ENCODE assay signal across 8 mouse cellular contexts in the genomic region with DNA sequence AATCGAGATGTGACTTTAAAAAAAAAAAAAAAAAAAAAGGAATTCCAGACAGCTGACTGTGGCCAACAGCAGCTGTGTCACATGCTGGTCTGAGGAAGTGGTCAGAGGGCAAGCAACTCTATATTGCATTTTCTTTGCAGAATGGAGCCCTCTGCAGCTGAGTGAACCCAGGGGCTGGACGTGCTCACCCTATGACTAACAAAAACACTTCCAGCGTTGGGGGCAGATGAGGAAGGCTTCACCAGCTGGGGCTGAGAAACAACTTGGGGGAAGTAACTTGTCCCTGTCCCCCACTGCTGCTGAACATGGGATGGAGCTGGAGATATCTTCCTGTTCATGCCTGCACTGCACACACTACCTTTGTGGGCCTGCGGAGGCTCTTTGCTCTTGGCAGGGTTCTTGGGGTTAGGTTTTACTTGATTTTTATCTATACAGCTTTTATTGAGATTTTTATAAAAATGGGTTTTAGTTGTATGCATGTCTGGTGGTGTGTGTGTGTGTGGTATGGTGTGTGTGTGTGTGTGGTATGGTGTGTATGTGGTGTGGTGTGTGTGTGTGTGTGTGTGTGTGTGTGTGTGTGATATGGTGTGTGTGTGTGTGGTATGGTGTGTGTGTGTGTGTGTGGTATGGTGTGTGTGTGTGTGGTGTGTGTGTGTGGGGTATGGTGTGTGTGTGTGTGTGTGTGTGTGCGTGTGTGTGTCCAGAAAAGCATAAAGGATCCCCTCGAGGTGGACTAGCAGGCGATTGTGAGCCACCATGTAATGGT. TPM values are rescaled to one million over a fixed set of nuclear protein-coding genes. Genes with fewer than 3 reads are reported as not detected.
DNase-seq lines count a peak whose midpoint lies in the region; ATAC-seq and TF ChIP-seq lines count a peak whose summit lies in the region.

No protein-coding gene starts in this region.

- H3K9me3 ChIP-seq in intestine, postnatal 0 days (ENCODE audit: control insufficient read depth), result no peaks in the 10 kb centered on the region
- H3K9me3 ChIP-seq in midbrain, embryonic 13.5 days, result no peaks in the 10 kb centered on the region
- H3K9me3 ChIP-seq in hindbrain, embryonic 10.5 days, result no peaks in the 10 kb centered on the region

- 69% methylated on average over 7 of the region's 7 CpGs for WGBS in intestine, postnatal 0 days
- WGBS in midbrain, embryonic 13.5 days, result 79% methylated on average over 7 of the region's 7 CpGs
- 74% methylated on average over 7 of the region's 7 CpGs for WGBS in hindbrain, embryonic 10.5 days
- 46% methylated on average over 7 of the region's 7 CpGs for WGBS in thymus, adult 2 months

- no peak overlapping the region for H3K4me3 ChIP-seq in intestine, postnatal 0 days (ENCODE audit: low read depth, low read length)
- no peak overlapping the region for H3K4me3 ChIP-seq in midbrain, embryonic 13.5 days (replicated peaks)
- H3K4me3 ChIP-seq in hindbrain, embryonic 10.5 days, result no peak overlapping the region
- no peak overlapping the region for H3K4me3 ChIP-seq in thymus, adult 2 months (ENCODE audit: control insufficient read depth, insufficient read depth, low read length)

- H3K4me1 ChIP-seq in intestine, postnatal 0 days (replicated peaks; ENCODE audit: control insufficient read depth, insufficient read depth, low read length), result 0 out of 2 replicates have a peak, but pooled peaks cover 2% of the 10 kb centered on the region
- H3K4me1 ChIP-seq in midbrain, embryonic 13.5 days (replicated peaks), result no peaks in the 10 kb centered on the region
- H3K4me1 ChIP-seq in hindbrain, embryonic 10.5 days (replicated peaks), result peaks cover 3% of the 10 kb centered on the region; the same call in 1 of the 2 replicates
- H3K4me1 ChIP-seq in thymus, adult 2 months (replicated peaks; ENCODE audit: control insufficient read depth, insufficient read depth, low read length), result peaks cover 7% of the 10 kb centered on the region

- no peak for TF ChIP-seq CTCF in intestine, postnatal 0 days (IDR thresholded peaks at IDR 0.05; ENCODE audit: low read depth)
- no peak for TF ChIP-seq CTCF in thymus, adult 2 months (IDR thresholded peaks at IDR 0.05; ENCODE audit: borderline replicate concordance, control insufficient read depth, extremely low read depth, insufficient read depth, low read length, poor library complexity)

- H3K4me2 ChIP-seq in intestine, postnatal 0 days (replicated peaks; ENCODE audit: low read depth), result 0 out of 2 replicates have a peak overlapping the region, but pooled peaks have one; percentile 1
- no peak overlapping the region for H3K4me2 ChIP-seq in midbrain, embryonic 13.5 days (replicated peaks)

- H3K27me3 ChIP-seq in intestine, postnatal 0 days (replicated peaks; ENCODE audit: control insufficient read depth, insufficient read depth, low read length), result no peaks in the 10 kb centered on the region
- H3K27me3 ChIP-seq in midbrain, embryonic 13.5 days, result no peaks in the 10 kb centered on the region
- no peaks in the 10 kb centered on the region for H3K27me3 ChIP-seq in hindbrain, embryonic 10.5 days (ENCODE audit: insufficient read depth, poor library complexity, severe bottlenecking)
- H3K27me3 ChIP-seq in thymus, adult 2 months (ENCODE audit: control insufficient read depth, insufficient read depth, low read length), result no peaks in the 10 kb centered on the region

- H3K9ac ChIP-seq in intestine, postnatal 0 days (ENCODE audit: low read depth, low read length), result no peak overlapping the region
- no peak overlapping the region for H3K9ac ChIP-seq in midbrain, embryonic 13.5 days (replicated peaks)

- no peaks in the 10 kb centered on the region for H3K36me3 ChIP-seq in intestine, postnatal 0 days (ENCODE audit: control insufficient read depth, insufficient read depth)
- no peaks in the 10 kb centered on the region for H3K36me3 ChIP-seq in midbrain, embryonic 13.5 days
- no peaks in the 10 kb centered on the region for H3K36me3 ChIP-seq in hindbrain, embryonic 10.5 days
- no peaks in the 10 kb centered on the region for H3K36me3 ChIP-seq in thymus, adult 2 months (ENCODE audit: control insufficient read depth, insufficient read depth, low read length)

- no peak for TF ChIP-seq POLR2A in thymus, adult 2 months (IDR thresholded peaks at IDR 0.05; ENCODE audit: control insufficient read depth, extremely low read depth, insufficient read depth, low read length, poor library complexity)

- H3K27ac ChIP-seq in intestine, postnatal 0 days (ENCODE audit: low read depth, low read length), result no peak overlapping the region
- H3K27ac ChIP-seq in midbrain, embryonic 13.5 days, result no peak overlapping the region
- H3K27ac ChIP-seq in hindbrain, embryonic 10.5 days, result no peak overlapping the region
- no peak overlapping the region for H3K27ac ChIP-seq in thymus, adult 2 months (ENCODE audit: control insufficient read depth, insufficient read depth, low read length)

- no peak for ATAC-seq in intestine, postnatal 0 days
- ATAC-seq in megakaryocyte, adult 5-6 weeks (ENCODE audit: poor library complexity, severe bottlenecking), result peak; percentile 90
- no peak for ATAC-seq in midbrain, embryonic 13.5 days

- DNase-seq in adrenal gland, adult 2 months, result peak; percentile 31
- DNase-seq in adrenal gland, postnatal 4 days (ENCODE audit: low spot score in 2 of 2), result no peak
- peak; percentile 76 for DNase-seq in Muller cell, postnatal 12 days (ENCODE audit: inconsistent ontology term)
- no peak for DNase-seq in hindbrain, embryonic 10.5 days (ENCODE audit: low spot score)
- no peak for DNase-seq in thymus, adult 2 months

RNA-seq across cellular contexts. Expression of a gene that starts 57.0 kb away (rescaled TPM):
- 1,000 to 10,000 TPM; 1,107 to 1,115 TPM for total RNA-seq in adrenal gland, adult 2 months (2021)
- polyA plus RNA-seq in adrenal gland, adult 2 months (2012; rRNA removed), result 828 and 985 TPM in 2 replicates
- 100 to 1,000 TPM; 885 to 908 TPM for total RNA-seq in adrenal gland, postnatal 4 days (2021)
- polyA plus RNA-seq in intestine, postnatal 0 days (2015; fragmentation: Nextera tagmentation; extraction: Ambion mirVana), result 1,587 and 1,596 TPM in 2 replicates
- total RNA-seq in megakaryocyte, adult 5-6 weeks (2015), result 2,082 and 2,200 TPM in 2 replicates
- total RNA-seq in megakaryocyte, adult 5-6 weeks (2017), result 1,839 and 1,925 TPM in 2 replicates
- 442 and 449 TPM in 2 replicates for polyA plus RNA-seq in midbrain, embryonic 13.5 days (2015; fragmentation: Nextera tagmentation; extraction: Ambion mirVana)
- polyA plus RNA-seq in hindbrain, embryonic 10.5 days (2016; fragmentation: Nextera tagmentation; extraction: Ambion mirVana), result 249 and 310 TPM in 2 replicates
- 859 and 985 TPM in 2 replicates for polyA plus RNA-seq in thymus, adult 2 months (2012; rRNA removed)

Comparison
In these comparisons a context has a peak if more than half of its experiments do, and no peak if none do; other contexts are left out.
1. DNase-seq: peak in adrenal gland, adult 2 months (single experiment) and Muller cell, postnatal 12 days (single experiment); none in adrenal gland, postnatal 4 days (0 of 2), hindbrain, embryonic 10.5 days (single experiment) and thymus, adult 2 months (single experiment).